Mouse (Mus musculus) forebrain, embryonic 12.5 days (tissue): Measurements from ENCODE around the gene Gm28305. TPM values are rescaled to one million over a fixed set of nuclear protein-coding genes. Genes with fewer than 3 reads are reported as not detected.

Experiments used
- ATAC-seq: fragments of 200-750 bp; cut with Nextera tagmentation; 2 replicates; pipeline ENCODE4 v1.8.0; 2017; ENCODE audit warnings: moderate TSS enrichment; ENCODE audit not compliant: low FRiP score
- H3K27ac ChIP-seq: fragments of 300-500 bp; sonication (generic); 2 replicates; pipeline ENCODE4 v1.5.1; 2016; ENCODE audit warnings: mild to moderate bottlenecking
- H3K27me3 ChIP-seq: fragments of 300-500 bp; sonication (generic); 2 replicates; pipeline ENCODE4 v1.6.1; 2016; ENCODE audit warnings: mild to moderate bottlenecking
- H3K36me3 ChIP-seq: fragments of 300-500 bp; sonication (generic); replicated peaks from 2 replicates; pipeline ENCODE4 v1.6.1; 2016; ENCODE audit warnings: mild to moderate bottlenecking
- H3K4me1 ChIP-seq: fragments of 300-500 bp; sonication (generic); 2 replicates; pipeline ENCODE4 v1.6.1; 2016
- H3K4me2 ChIP-seq: fragments of 300-500 bp; sonication (generic); 2 replicates; pipeline ENCODE4 v1.6.1; 2016; ENCODE audit warnings: mild to moderate bottlenecking, moderate library complexity
- H3K4me3 ChIP-seq: fragments of 300-500 bp; sonication (generic); replicated peaks from 2 replicates; pipeline ENCODE4 v1.5.1; 2016; ENCODE audit warnings: mild to moderate bottlenecking
- H3K9ac ChIP-seq: fragments of 300-500 bp; sonication (generic); 2 replicates; pipeline ENCODE4 v1.6.1; 2016; ENCODE audit warnings: mild to moderate bottlenecking
- H3K9me3 ChIP-seq: fragments of 300-500 bp; sonication (generic); 2 replicates; pipeline ENCODE4 v1.6.1; 2016
- WGBS: fragments of 180-500 bp; shearing (Covaris S2); methylation state at CpG from one replicate; pipeline ENCODE4 v1.1.7; 2016; 5-methylcytosine and 5-hydroxymethylcytosine counted together
- polyA plus RNA-seq: library from polyadenylated mRNA; unstranded; fragments of >200 nt; fragmentation: Nextera tagmentation; extraction: Ambion mirVana; gene quantifications from 2 replicates; pipeline ENCODE4 v1.2.1, GENCODE M21; 2016

Gm28305 gene
- polyA plus RNA-seq, 1 experiment from 2014 or later, result not detected

GRCm38 (mm10) chr9:104107482-104107881 lies 67.0 kb downstream of the Gm28305 start:
- no peak for ATAC-seq
- no peaks in the 10 kb centered on the region; the same call in 1 of the 2 replicates for H3K4me1 ChIP-seq
- H3K4me2 ChIP-seq, result no peak overlapping the region
- H3K27ac ChIP-seq, result no peak overlapping the region
- no peaks in the 10 kb centered on the region for H3K9me3 ChIP-seq
- no peak overlapping the region for H3K4me3 ChIP-seq
- H3K9ac ChIP-seq, result no peak overlapping the region
- H3K27me3 ChIP-seq, result no peaks in the 10 kb centered on the region
- 82% methylated on average over 6 of the region's 6 CpGs for WGBS
- no peaks in the 10 kb centered on the region for H3K36me3 ChIP-seq

- ATAC-seq, result no peak
- Histone ChIP-seq H3K4me1 (no peaks in the 10 kb centered on the region), H3K4me2 (no peak overlapping the region), H3K4me3 (no peak overlapping the region), H3K27ac (no peak overlapping the region), H3K9ac (no peak overlapping the region), H3K36me3 (no peaks in the 10 kb centered on the region), H3K9me3 (no peaks in the 10 kb centered on the region), H3K27me3 (no peaks in the 10 kb centered on the region)
- 62% methylated on average over 2 of the region's 2 CpGs for WGBS
Observed at GRCm38 (mm10) chr9:104108571-104109143, 68.2 kb downstream of the Gm28305 start.

GRCm38 (mm10) chr9:104109151-104109550 lies 68.7 kb downstream of the Gm28305 start:
- no peaks in the 10 kb centered on the region for H3K9me3 ChIP-seq
- H3K4me3 ChIP-seq, result no peak overlapping the region
- WGBS, result 90% methylated on average over 5 of the region's 5 CpGs
- no peak overlapping the region for H3K9ac ChIP-seq
- no peaks in the 10 kb centered on the region for H3K36me3 ChIP-seq
- H3K4me2 ChIP-seq, result no peak overlapping the region
- H3K27me3 ChIP-seq, result no peaks in the 10 kb centered on the region
- ATAC-seq, result no peak
- H3K4me1 ChIP-seq, result no peaks in the 10 kb centered on the region
- no peak overlapping the region for H3K27ac ChIP-seq

GRCm38 (mm10) chr9:104123101-104123500 lies 82.6 kb downstream of the Gm28305 start:
- no peaks in the 10 kb centered on the region for H3K27me3 ChIP-seq
- H3K4me2 ChIP-seq, result no peak overlapping the region
- 82% methylated on average over 5 of the region's 5 CpGs for WGBS
- no peak for ATAC-seq
- H3K9me3 ChIP-seq, result no peaks in the 10 kb centered on the region
- no peak overlapping the region for H3K4me3 ChIP-seq
- H3K9ac ChIP-seq, result no peak overlapping the region
- H3K27ac ChIP-seq, result no peak overlapping the region
- H3K36me3 ChIP-seq, result no peaks in the 10 kb centered on the region
- H3K4me1 ChIP-seq, result peaks cover 20% of the 10 kb centered on the region

GRCm38 (mm10) chr9:104123622-104124021 lies 83.2 kb downstream of the Gm28305 start:
- peaks cover 24% of the 10 kb centered on the region for H3K4me1 ChIP-seq
- ATAC-seq, result no peak
- H3K9me3 ChIP-seq, result no peaks in the 10 kb centered on the region
- H3K36me3 ChIP-seq, result no peaks in the 10 kb centered on the region
- no peak overlapping the region for H3K4me2 ChIP-seq
- H3K27ac ChIP-seq, result no peak overlapping the region
- 44% methylated on average over 5 of the region's 5 CpGs for WGBS
- no peaks in the 10 kb centered on the region for H3K27me3 ChIP-seq
- no peak overlapping the region for H3K9ac ChIP-seq
- no peak overlapping the region for H3K4me3 ChIP-seq

Other genes starting within 250 kb of the Gm28305 start
- 6.2 and 6.6 TPM in 2 replicates for gene Nphp3, start 38.1 kb upstream of the Gm28305 start, polyA plus RNA-seq
- 61.3 and 62.6 TPM in 2 replicates for gene Uba5, start 22.5 kb downstream of the Gm28305 start, polyA plus RNA-seq
- gene Acad11, start 22.7 kb downstream of the Gm28305 start, polyA plus RNA-seq, result 7.4 and 7.6 TPM in 2 replicates
- gene Ackr4, start 86.3 kb downstream of the Gm28305 start, polyA plus RNA-seq, result 0.21 and 0.63 TPM in 2 replicates
- 21.7 and 26.7 TPM in 2 replicates for gene Dnajc13, start 222.3 kb downstream of the Gm28305 start, polyA plus RNA-seq